Mouse (Mus musculus) liver, adult 2 months (tissue): ENCODE results near the gene Hcn3. TPM values are rescaled to one million over a fixed set of nuclear protein-coding genes. Genes with fewer than 3 reads are reported as not detected.
A peak's percentile ranks its signal among the peaks of the same experiment; 100 is the strongest.

Source experiments
- DNase-seq: peaks from one replicate; pipeline ENCODE4 v3.0.0-alpha.2; 2011; ENCODE audit warnings: low read depth, low spot score; ENCODE audit errors: extremely low read depth
- H3K27ac ChIP-seq: fragments of 200-500 bp; replicated peaks from 2 replicates; pipeline ENCODE4 v1.5.1; 2012; ENCODE audit warnings: low read depth, mild to moderate bottlenecking, control low read depth, inconsistent platforms, low read length; ENCODE audit not compliant: insufficient read depth
- H3K27me3 ChIP-seq: fragments of 200-500 bp; 2 replicates; pipeline ENCODE4 v1.6.1; 2012; ENCODE audit warnings: mild to moderate bottlenecking, moderate library complexity, low read length, inconsistent platforms; ENCODE audit not compliant: control insufficient read depth, insufficient read depth
- H3K36me3 ChIP-seq: fragments of 200-500 bp; 2 replicates; pipeline ENCODE4 v1.6.1; 2012; ENCODE audit warnings: low read length, inconsistent platforms; ENCODE audit not compliant: control insufficient read depth, insufficient read depth
- H3K4me1 ChIP-seq: fragments of 200-500 bp; 2 replicates; pipeline ENCODE4 v1.6.1; 2011; ENCODE audit warnings: low read length; ENCODE audit not compliant: control insufficient read depth, insufficient read depth
- H3K4me3 ChIP-seq: fragments of 200-500 bp; 2 replicates; pipeline ENCODE4 v1.5.1; 2011; ENCODE audit warnings: low read depth, mild to moderate bottlenecking, control low read depth, low read length, moderate library complexity; ENCODE audit not compliant: insufficient read depth
- H3K79me2 ChIP-seq: fragments of 200-500 bp; 2 replicates; pipeline ENCODE4 v1.6.1; 2012; ENCODE audit warnings: inconsistent platforms, mild to moderate bottlenecking, low read length, moderate library complexity; ENCODE audit not compliant: control insufficient read depth, insufficient read depth
- H3K9ac ChIP-seq: fragments of 200-500 bp; 2 replicates; pipeline ENCODE4 v1.6.1; 2012; ENCODE audit warnings: low read depth, mild to moderate bottlenecking, control low read depth, inconsistent platforms, low read length
- CTCF ChIP-seq: fragments of 200-500 bp; IDR thresholded peaks from 2 replicates; pipeline ENCODE4 v1.5.1; 2011; ENCODE audit warnings: low read depth, low read length, control low read depth
- POLR2A ChIP-seq: fragments of 200-500 bp; IDR thresholded peaks from 2 replicates; pipeline ENCODE4 v1.6.1; 2011; ENCODE audit warnings: low read length, control low read depth; ENCODE audit not compliant: insufficient read depth; ENCODE audit errors: extremely low read depth
- WGBS: fragments of 180-500 bp; shearing (Covaris S2); methylation state at CpG from one replicate; pipeline ENCODE4 v1.1.7; 2018; 5-methylcytosine and 5-hydroxymethylcytosine counted together
- polyA plus RNA-seq: library from polyadenylated mRNA; depleted of rRNA; stranded (reverse); fragments of >200 nt; gene quantifications from 2 replicates; pipeline ENCODE4 v1.2.3, GENCODE M21; 2012; rRNA removed
- total RNA-seq: library from RNA; depleted of rRNA; stranded (reverse); fragments of >200 nt; gene quantifications from 2 replicates; pipeline ENCODE4 v1.2.3, GENCODE M21; 2014; rRNA removed

Gene Hcn3
- 0.09 and 0.20 TPM in 2 replicates for total RNA-seq
- polyA plus RNA-seq: 0.19 and 0.44 TPM in 2 replicates

- no peaks in the 10 kb centered on the region for H3K36me3 ChIP-seq
- no peaks in the 10 kb centered on the region for H3K27me3 ChIP-seq
- H3K4me3 ChIP-seq: peak within 1 kb of the TSS; percentile 46; the same call in 1 of the 2 replicates
- peaks cover 3% of the 10 kb centered on the region; the same call in 1 of the 2 replicates for H3K4me1 ChIP-seq
- no peak for DNase-seq
- H3K79me2 ChIP-seq: no peaks in the 10 kb centered on the region
- peak within 1 kb of the TSS; percentile 52 for H3K9ac ChIP-seq
- WGBS: under 1% methylated on average over 66 of the region's 66 CpGs
- no peak within 1 kb of the TSS for H3K27ac ChIP-seq
- no peak for TF ChIP-seq POLR2A
- TF ChIP-seq CTCF: peak; percentile 57
Measured at GRCm38 (mm10) chr3:89159616-89160344, at the start of gene Hcn3. TSS of gene Hcn3 (minus strand) at chr3:89160196.

GRCm38 (mm10) chr3:89209731-89210130 lies 49.7 kb upstream of the Hcn3 start:
- Histone ChIP-seq H3K4me1 (no peaks in the 10 kb centered on the region; the same call in 1 of the 2 replicates), H3K4me3 (no peak overlapping the region), H3K9ac (no peak overlapping the region), H3K79me2 (no peaks in the 10 kb centered on the region), H3K36me3 (peaks cover 9% of the 10 kb centered on the region; the same call in 1 of the 2 replicates), H3K27ac (no peak overlapping the region), H3K27me3 (no peaks in the 10 kb centered on the region)
- DNase-seq: no peak
- no peak for TF ChIP-seq CTCF
- no peak for TF ChIP-seq POLR2A
- WGBS: 95% methylated on average over 7 of the region's 7 CpGs

GRCm38 (mm10) chr3:89208736-89209135 lies 48.7 kb upstream of the Hcn3 start:
- WGBS: 90% methylated on average over 6 of the region's 6 CpGs
- peaks cover 12% of the 10 kb centered on the region; the same call in 1 of the 2 replicates for H3K36me3 ChIP-seq

GRCm38 (mm10) chr3:89208075-89208657 lies 48.2 kb upstream of the Hcn3 start:
- Histone ChIP-seq H3K79me2 (peaks cover 3% of the 10 kb centered on the region; the same call in 1 of the 2 replicates), H3K4me1 (peaks cover 3% of the 10 kb centered on the region), H3K27ac (no peak overlapping the region), H3K4me3 (no peak overlapping the region), H3K9ac (no peak overlapping the region), H3K36me3 (peaks cover 12% of the 10 kb centered on the region; the same call in 1 of the 2 replicates), H3K27me3 (no peaks in the 10 kb centered on the region)
- no peak for DNase-seq
- TF ChIP-seq CTCF: no peak
- no peak for TF ChIP-seq POLR2A
- 93% methylated on average over 13 of the region's 13 CpGs for WGBS

More at GRCm38 (mm10) chr3:89208736-89209135, 48.7 kb upstream of the Hcn3 start:
- TF ChIP-seq POLR2A: no peak
- TF ChIP-seq CTCF: no peak
- Histone ChIP-seq H3K27ac (no peak overlapping the region), H3K4me1 (no peaks in the 10 kb centered on the region), H3K27me3 (no peaks in the 10 kb centered on the region), H3K79me2 (no peaks in the 10 kb centered on the region), H3K4me3 (no peak overlapping the region), H3K9ac (no peak overlapping the region)
- DNase-seq: no peak

GRCm38 (mm10) chr3:89206695-89207094 lies 46.7 kb upstream of the Hcn3 start:
- no peaks in the 10 kb centered on the region for H3K27me3 ChIP-seq
- no peak overlapping the region for H3K9ac ChIP-seq
- H3K4me1 ChIP-seq: peaks cover 4% of the 10 kb centered on the region
- peaks cover 5% of the 10 kb centered on the region; the same call in 1 of the 2 replicates for H3K79me2 ChIP-seq
- no peak for DNase-seq
- H3K4me3 ChIP-seq: no peak overlapping the region
- no peak overlapping the region for H3K27ac ChIP-seq
- peaks cover 12% of the 10 kb centered on the region; the same call in 1 of the 2 replicates for H3K36me3 ChIP-seq
- TF ChIP-seq CTCF (no peak), POLR2A (no peak)
- 87% methylated on average over 2 of the region's 2 CpGs for WGBS

GRCm38 (mm10) chr3:89206079-89206478 lies 46.1 kb upstream of the Hcn3 start:
- Histone ChIP-seq H3K4me1 (peaks cover 4% of the 10 kb centered on the region), H3K36me3 (peaks cover 12% of the 10 kb centered on the region; the same call in 1 of the 2 replicates), H3K4me3 (no peak overlapping the region), H3K27ac (no peak overlapping the region), H3K27me3 (no peaks in the 10 kb centered on the region), H3K79me2 (peaks cover 5% of the 10 kb centered on the region; the same call in 1 of the 2 replicates), H3K9ac (no peak overlapping the region)
- no peak for DNase-seq
- WGBS: 96% methylated on average over 7 of the region's 7 CpGs
- TF ChIP-seq CTCF: no peak
- TF ChIP-seq POLR2A: no peak
